Mouse (Mus musculus): Measurements from ENCODE around the gene Gp9. TPM values are rescaled to one million over a fixed set of nuclear protein-coding genes. Genes with fewer than 3 reads are reported as not detected.

The Gp9 gene
- polyA plus RNA-seq, 1 experiment = not detected

- H3K79me2 ChIP-seq (ENCODE audit: control insufficient read depth, insufficient read depth) = no peaks in the 10 kb centered on the region
- no peak overlapping the region for H3K4me3 ChIP-seq
- no peak for TF ChIP-seq E2F4 (IDR thresholded peaks at IDR 0.05; ENCODE audit: insufficient read depth)
- TF ChIP-seq MYOD1 (IDR thresholded peaks at IDR 0.05; ENCODE audit: control insufficient read depth in 1 of 3, insufficient read length in 2 of 3, low read depth in 2 of 3) = no peak
- TF ChIP-seq MAX (IDR thresholded peaks at IDR 0.05; ENCODE audit: low read depth) = no peak
- no peak for TF ChIP-seq SRF (IDR thresholded peaks at IDR 0.05; ENCODE audit: control insufficient read depth, insufficient read length, low read depth)
- TF ChIP-seq TCF3 (IDR thresholded peaks at IDR 0.05; ENCODE audit: insufficient read length, low read depth) = no peak
- TF ChIP-seq USF1 (IDR thresholded peaks at IDR 0.05; ENCODE audit: low read depth) = no peak
- TF ChIP-seq POLR2AphosphoS2 (IDR thresholded peaks at IDR 0.05; ENCODE audit: insufficient read length, low read depth) = no peak
- no peak for TF ChIP-seq REST (IDR thresholded peaks at IDR 0.05; ENCODE audit: insufficient read depth, insufficient read length)
- no peak for TF ChIP-seq POLR2A (IDR thresholded peaks at IDR 0.05; ENCODE audit: insufficient read length, low read depth)
- TF ChIP-seq MYOG (IDR thresholded peaks at IDR 0.05; ENCODE audit: control insufficient read depth in 1 of 3, insufficient read depth in 1 of 3, insufficient read length in 2 of 3, low read depth in 2 of 3) = no peak
- no peak for TF ChIP-seq TCF12 (IDR thresholded peaks at IDR 0.05; ENCODE audit: insufficient read depth, poor library complexity, severe bottlenecking)
- no peak for TF ChIP-seq CEBPB (IDR thresholded peaks at IDR 0.05; ENCODE audit: insufficient read depth, poor library complexity, severe bottlenecking)
- H3K4me2 ChIP-seq (ENCODE audit: low read depth) = no peak overlapping the region
- no peaks in the 10 kb centered on the region for H3K36me3 ChIP-seq (ENCODE audit: control insufficient read depth, insufficient read depth)
- H3ac ChIP-seq (ENCODE audit: control insufficient read depth, insufficient read length) = no peak overlapping the region
- H3K27me3 ChIP-seq (ENCODE audit: control insufficient read depth, insufficient read depth, insufficient read length) = no peaks in the 10 kb centered on the region
Measured at GRCm38 (mm10) chr6:87804036-87804435, 26.2 kb downstream of the Gp9 start.

- Histone ChIP-seq H3K27me3 (ENCODE audit: control insufficient read depth, insufficient read depth, insufficient read length) (no peaks in the 10 kb centered on the region), H3K4me3 (no peak overlapping the region), H3ac (ENCODE audit: control insufficient read depth, insufficient read length) (no peak overlapping the region), H3K36me3 (ENCODE audit: control insufficient read depth, insufficient read depth) (no peaks in the 10 kb centered on the region), H3K79me2 (ENCODE audit: control insufficient read depth, insufficient read depth) (no peaks in the 10 kb centered on the region), H3K4me2 (ENCODE audit: low read depth) (no peak overlapping the region)
- TF ChIP-seq TCF12 (IDR thresholded peaks at IDR 0.05; ENCODE audit: insufficient read depth, poor library complexity, severe bottlenecking) (no peak), POLR2AphosphoS2 (IDR thresholded peaks at IDR 0.05; ENCODE audit: insufficient read length, low read depth) (no peak), SRF (IDR thresholded peaks at IDR 0.05; ENCODE audit: control insufficient read depth, insufficient read length, low read depth) (no peak), E2F4 (IDR thresholded peaks at IDR 0.05; ENCODE audit: insufficient read depth) (no peak), USF1 (IDR thresholded peaks at IDR 0.05; ENCODE audit: low read depth) (no peak), CEBPB (IDR thresholded peaks at IDR 0.05; ENCODE audit: insufficient read depth, poor library complexity, severe bottlenecking) (no peak), POLR2A (IDR thresholded peaks at IDR 0.05; ENCODE audit: insufficient read length, low read depth) (no peak), MYOD1 (IDR thresholded peaks at IDR 0.05; ENCODE audit: control insufficient read depth in 1 of 3, insufficient read length in 2 of 3, low read depth in 2 of 3) (no peak), TCF3 (IDR thresholded peaks at IDR 0.05; ENCODE audit: insufficient read length, low read depth) (no peak), MYOG (IDR thresholded peaks at IDR 0.05; ENCODE audit: control insufficient read depth in 1 of 3, insufficient read depth in 1 of 3, insufficient read length in 2 of 3, low read depth in 2 of 3) (no peak), MAX (IDR thresholded peaks at IDR 0.05; ENCODE audit: low read depth) (no peak), REST (IDR thresholded peaks at IDR 0.05; ENCODE audit: insufficient read depth, insufficient read length) (no peak)
Measured at GRCm38 (mm10) chr6:87804886-87805285, 27.0 kb downstream of the Gp9 start.

DNA sequence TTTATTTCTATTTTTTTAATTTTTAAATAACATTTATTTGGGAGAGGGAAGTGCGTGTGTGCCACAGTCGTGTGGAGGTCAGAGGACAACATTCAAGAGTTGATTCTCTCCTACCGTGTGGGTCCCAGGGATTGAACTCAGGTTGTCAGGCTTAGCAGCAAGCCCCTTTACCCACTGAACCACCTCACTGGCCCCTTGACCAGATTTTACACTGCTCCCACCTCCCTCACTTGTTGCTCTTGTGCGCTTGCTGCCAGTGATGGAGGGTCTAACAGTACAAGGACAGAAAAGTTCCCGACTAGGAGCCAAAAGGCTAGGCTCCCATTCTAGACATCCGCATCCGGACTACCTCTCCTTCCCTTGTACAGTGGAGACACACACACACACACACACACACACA, 27.6 kb downstream of the Gp9 start:
- H3K79me2 ChIP-seq (ENCODE audit: control insufficient read depth, insufficient read depth) = no peaks in the 10 kb centered on the region
- H3K4me2 ChIP-seq (ENCODE audit: low read depth) = no peak overlapping the region
- H3K4me3 ChIP-seq = no peak overlapping the region
- H3K36me3 ChIP-seq (ENCODE audit: control insufficient read depth, insufficient read depth) = no peaks in the 10 kb centered on the region
- TF ChIP-seq REST (IDR thresholded peaks at IDR 0.05; ENCODE audit: insufficient read depth, insufficient read length) (no peak), POLR2A (IDR thresholded peaks at IDR 0.05; ENCODE audit: insufficient read length, low read depth) (no peak), SRF (IDR thresholded peaks at IDR 0.05; ENCODE audit: control insufficient read depth, insufficient read length, low read depth) (no peak), MAX (IDR thresholded peaks at IDR 0.05; ENCODE audit: low read depth) (no peak), CEBPB (IDR thresholded peaks at IDR 0.05; ENCODE audit: insufficient read depth, poor library complexity, severe bottlenecking) (no peak), TCF12 (IDR thresholded peaks at IDR 0.05; ENCODE audit: insufficient read depth, poor library complexity, severe bottlenecking) (no peak), MYOD1 (IDR thresholded peaks at IDR 0.05; ENCODE audit: control insufficient read depth in 1 of 3, insufficient read length in 2 of 3, low read depth in 2 of 3) (no peak), POLR2AphosphoS2 (IDR thresholded peaks at IDR 0.05; ENCODE audit: insufficient read length, low read depth) (no peak), TCF3 (IDR thresholded peaks at IDR 0.05; ENCODE audit: insufficient read length, low read depth) (no peak), E2F4 (IDR thresholded peaks at IDR 0.05; ENCODE audit: insufficient read depth) (no peak), MYOG (IDR thresholded peaks at IDR 0.05; ENCODE audit: control insufficient read depth in 1 of 3, insufficient read depth in 1 of 3, insufficient read length in 2 of 3, low read depth in 2 of 3) (no peak), USF1 (IDR thresholded peaks at IDR 0.05; ENCODE audit: low read depth) (no peak)
- no peaks in the 10 kb centered on the region for H3K27me3 ChIP-seq (ENCODE audit: control insufficient read depth, insufficient read depth, insufficient read length)
- no peak overlapping the region for H3ac ChIP-seq (ENCODE audit: control insufficient read depth, insufficient read length)

- H3K4me2 ChIP-seq (ENCODE audit: low read depth) = no peak overlapping the region
- H3K27me3 ChIP-seq (ENCODE audit: control insufficient read depth, insufficient read depth, insufficient read length) = no peaks in the 10 kb centered on the region
- no peak overlapping the region for H3K4me3 ChIP-seq
- no peaks in the 10 kb centered on the region for H3K36me3 ChIP-seq (ENCODE audit: control insufficient read depth, insufficient read depth)
- no peak overlapping the region for H3ac ChIP-seq (ENCODE audit: control insufficient read depth, insufficient read length)
- TF ChIP-seq MYOD1 (IDR thresholded peaks at IDR 0.05; ENCODE audit: control insufficient read depth in 1 of 3, insufficient read length in 2 of 3, low read depth in 2 of 3) = no peak
- no peak for TF ChIP-seq POLR2AphosphoS2 (IDR thresholded peaks at IDR 0.05; ENCODE audit: insufficient read length, low read depth)
- TF ChIP-seq CEBPB (IDR thresholded peaks at IDR 0.05; ENCODE audit: insufficient read depth, poor library complexity, severe bottlenecking) = no peak
- TF ChIP-seq REST (IDR thresholded peaks at IDR 0.05; ENCODE audit: insufficient read depth, insufficient read length) = no peak
- TF ChIP-seq POLR2A (IDR thresholded peaks at IDR 0.05; ENCODE audit: insufficient read length, low read depth) = no peak
- no peak for TF ChIP-seq TCF3 (IDR thresholded peaks at IDR 0.05; ENCODE audit: insufficient read length, low read depth)
- H3K79me2 ChIP-seq (ENCODE audit: control insufficient read depth, insufficient read depth) = no peaks in the 10 kb centered on the region
Measured at GRCm38 (mm10) chr6:87806028-87806427, 28.2 kb downstream of the Gp9 start.

Measured in myocyte (in vitro differentiated cells).